Mouse (Mus musculus) C2C12 (cell line): ENCODE data around the gene Gm20715.

Experiments used
- CTCF ChIP-seq: IDR thresholded peaks from one replicate; pipeline ENCODE4 v1.5.1; 2011; ENCODE audit not compliant: control insufficient read depth, insufficient read depth, insufficient read length
- FOSL1 ChIP-seq: IDR thresholded peaks from one replicate; pipeline ENCODE4 v1.8.0; 2011; ENCODE audit warnings: mild to moderate bottlenecking, low read length; ENCODE audit not compliant: poor library complexity, insufficient read depth, severe bottlenecking
- MAX ChIP-seq: IDR thresholded peaks from one replicate; pipeline ENCODE4 v1.6.1; 2011; ENCODE audit warnings: mild to moderate bottlenecking, control low read depth
- USF1 ChIP-seq: IDR thresholded peaks from one replicate; pipeline ENCODE4 v1.6.1; 2011; ENCODE audit warnings: low read depth, mild to moderate bottlenecking, control low read depth, moderate library complexity

DNA sequence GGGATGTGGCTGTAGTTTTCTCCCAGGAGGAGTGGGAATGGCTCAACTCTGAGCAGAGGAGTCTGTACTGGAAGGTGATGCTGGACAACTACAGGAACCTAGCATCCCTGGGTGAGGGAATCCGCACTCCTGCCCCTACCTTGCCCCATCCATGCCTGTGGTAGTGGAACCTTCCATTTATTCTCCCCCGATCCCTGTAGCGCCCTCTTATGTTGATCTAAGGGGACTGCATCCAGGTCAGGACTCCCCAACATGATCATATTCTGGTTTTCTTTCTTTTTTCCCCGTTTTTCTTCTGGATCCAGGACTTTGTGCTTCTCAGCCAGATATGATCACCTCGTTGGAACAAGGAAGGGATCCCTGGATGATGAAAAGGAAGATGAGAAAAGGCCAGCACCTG lies 20.6 kb upstream of the Gm20715 start:
- TF ChIP-seq USF1 (no peak), CTCF (no peak), MAX (no peak), FOSL1 (no peak)
